Comparison of ENCODE assay signal across 30 mouse cellular contexts in the genomic region with DNA sequence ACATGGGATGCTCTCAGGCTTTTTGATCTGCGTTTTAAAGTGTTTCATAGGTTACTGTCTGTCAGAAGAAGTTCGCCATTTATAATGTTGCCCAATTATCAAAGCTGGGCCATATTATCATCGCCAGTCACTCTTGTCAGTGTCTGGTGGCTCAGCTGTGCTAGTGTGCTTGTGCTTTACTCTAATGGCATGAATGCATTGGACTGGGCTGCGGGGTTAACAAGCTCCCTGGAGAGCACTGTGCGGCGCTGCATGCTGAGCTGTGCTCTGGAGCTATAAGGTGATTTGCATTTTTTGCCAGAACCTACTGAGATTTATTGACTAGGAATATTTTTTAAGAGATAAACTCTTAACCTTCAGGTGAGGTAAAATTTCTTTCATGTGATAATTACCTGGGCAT.
DNase-seq lines count a peak whose midpoint lies in the region; ATAC-seq and TF ChIP-seq lines count a peak whose summit lies in the region.
"Had no signal": no experiment of that assay in that cellular context is flagged by ENCODE, and none has a peak within 500 bp of the region (broad histone marks: within the 10 kb centered on the region; RNA-seq: fewer than 3 reads in every experiment).

No protein-coding gene starts in this region.

- no peak overlapping the region for H3K9ac ChIP-seq in forebrain, embryonic 12.5 days
- no peak overlapping the region for H3K9ac ChIP-seq in forebrain, postnatal 0 days
- no peak overlapping the region for H3K9ac ChIP-seq in hindbrain, embryonic 12.5 days
- H3K9ac ChIP-seq in hindbrain, embryonic 16.5 days (ENCODE audit: low read depth, low read length) = no peak overlapping the region
- no peak overlapping the region for H3K9ac ChIP-seq in midbrain, embryonic 14.5 days (replicated peaks; ENCODE audit: low read length)
- no peak overlapping the region for H3K9ac ChIP-seq in midbrain, embryonic 11.5 days (ENCODE audit: low read length)
- H3K9ac ChIP-seq: embryonic facial prominence, embryonic 13.5 days; hindbrain, embryonic 15.5 days; intestine, embryonic 15.5 days; liver, embryonic 12.5 days; liver, postnatal 0 days; neural tube, embryonic 12.5 days; stomach, embryonic 15.5 days had no signal

- peak; percentile 65; the same call in 1 of the 2 replicates for ATAC-seq in forebrain, embryonic 12.5 days (ENCODE audit: low FRiP score)
- ATAC-seq in forebrain, postnatal 0 days = no peak
- peak; percentile 81 for ATAC-seq in hindbrain, embryonic 12.5 days (ENCODE audit: low FRiP score)
- ATAC-seq in hindbrain, embryonic 16.5 days = no peak
- peak; percentile 50; the same call in 1 of the 2 replicates for ATAC-seq in midbrain, embryonic 14.5 days (ENCODE audit: low FRiP score, low TSS enrichment)
- no peak; the same call in 1 of the 2 replicates for ATAC-seq in midbrain, embryonic 11.5 days (ENCODE audit: low FRiP score)
- ATAC-seq: intestine, embryonic 15.5 days; liver, embryonic 12.5 days; liver, postnatal 0 days had no signal

- H3K4me1 ChIP-seq in forebrain, embryonic 12.5 days = peaks cover 56% of the 10 kb centered on the region
- no peaks in the 10 kb centered on the region for H3K4me1 ChIP-seq in forebrain, postnatal 0 days (ENCODE audit: insufficient read depth)
- H3K4me1 ChIP-seq in hindbrain, embryonic 12.5 days = peaks cover 66% of the 10 kb centered on the region
- peaks cover 23% of the 10 kb centered on the region for H3K4me1 ChIP-seq in hindbrain, embryonic 16.5 days (ENCODE audit: control insufficient read depth, insufficient read depth, low read depth, low read length)
- peaks cover 60% of the 10 kb centered on the region for H3K4me1 ChIP-seq in midbrain, embryonic 14.5 days (ENCODE audit: control insufficient read depth, insufficient read depth, low read length)
- peaks cover 13% of the 10 kb centered on the region; the same call in 1 of the 2 replicates for H3K4me1 ChIP-seq in midbrain, embryonic 11.5 days (ENCODE audit: control insufficient read depth, insufficient read depth, low read length)

- no peak overlapping the region for H3K4me2 ChIP-seq in forebrain, embryonic 12.5 days
- H3K4me2 ChIP-seq in forebrain, postnatal 0 days (ENCODE audit: low read depth) = no peak overlapping the region
- H3K4me2 ChIP-seq in hindbrain, embryonic 12.5 days (replicated peaks) = no peak overlapping the region
- no peak overlapping the region for H3K4me2 ChIP-seq in hindbrain, embryonic 16.5 days (ENCODE audit: low read length)
- H3K4me2 ChIP-seq in midbrain, embryonic 14.5 days (ENCODE audit: low read length) = no peak overlapping the region
- no peak overlapping the region for H3K4me2 ChIP-seq in midbrain, embryonic 11.5 days
- H3K4me2 ChIP-seq: embryonic facial prominence, embryonic 13.5 days; hindbrain, embryonic 15.5 days; intestine, embryonic 15.5 days; liver, embryonic 12.5 days; neural tube, embryonic 12.5 days; stomach, embryonic 15.5 days had no signal

- no peak overlapping the region for H3K27ac ChIP-seq in forebrain, embryonic 12.5 days
- H3K27ac ChIP-seq in forebrain, postnatal 0 days (ENCODE audit: low read depth, low read length) = no peak overlapping the region
- peak overlapping the region; percentile 12 for H3K27ac ChIP-seq in hindbrain, embryonic 12.5 days
- H3K27ac ChIP-seq in hindbrain, embryonic 16.5 days (ENCODE audit: low read depth, low read length) = no peak overlapping the region
- peak overlapping the region; percentile 50 for H3K27ac ChIP-seq in midbrain, embryonic 14.5 days (replicated peaks; ENCODE audit: low read depth, low read length)
- no peak overlapping the region for H3K27ac ChIP-seq in midbrain, embryonic 11.5 days (ENCODE audit: low read depth, low read length)
- H3K27ac ChIP-seq: embryonic facial prominence, embryonic 13.5 days; hindbrain, embryonic 15.5 days; intestine, embryonic 15.5 days; layer of hippocampus, adult 2 months; liver, embryonic 12.5 days; stomach, embryonic 15.5 days had no signal

- 59% methylated on average over 6 of the region's 6 CpGs for WGBS in forebrain, embryonic 12.5 days
- WGBS in forebrain, postnatal 0 days = 44% methylated on average over 6 of the region's 6 CpGs
- WGBS in hindbrain, embryonic 12.5 days = 59% methylated on average over 6 of the region's 6 CpGs
- 45% methylated on average over 6 of the region's 6 CpGs for WGBS in hindbrain, embryonic 16.5 days
- 38% methylated on average over 6 of the region's 6 CpGs for WGBS in midbrain, embryonic 14.5 days
- 72% methylated on average over 6 of the region's 6 CpGs for WGBS in midbrain, embryonic 11.5 days

- H3K36me3 ChIP-seq in forebrain, embryonic 12.5 days (replicated peaks) = no peaks in the 10 kb centered on the region
- H3K36me3 ChIP-seq in forebrain, postnatal 0 days (ENCODE audit: insufficient read depth) = no peaks in the 10 kb centered on the region
- 0 out of 2 replicates have a peak, but pooled peaks cover 4% of the 10 kb centered on the region for H3K36me3 ChIP-seq in hindbrain, embryonic 12.5 days
- no peaks in the 10 kb centered on the region for H3K36me3 ChIP-seq in hindbrain, embryonic 16.5 days (ENCODE audit: control insufficient read depth, insufficient read depth, low read length)
- H3K36me3 ChIP-seq in midbrain, embryonic 14.5 days (ENCODE audit: control insufficient read depth, insufficient read depth, low read length) = no peaks in the 10 kb centered on the region
- H3K36me3 ChIP-seq in midbrain, embryonic 11.5 days (ENCODE audit: control insufficient read depth, insufficient read depth, low read length) = no peaks in the 10 kb centered on the region
- H3K36me3 ChIP-seq: embryonic facial prominence, embryonic 13.5 days; hindbrain, embryonic 15.5 days; liver, embryonic 12.5 days; neural tube, embryonic 12.5 days; stomach, embryonic 15.5 days had no signal

- no peaks in the 10 kb centered on the region for H3K9me3 ChIP-seq in forebrain, embryonic 12.5 days
- no peaks in the 10 kb centered on the region for H3K9me3 ChIP-seq in forebrain, postnatal 0 days (ENCODE audit: low read length)
- no peaks in the 10 kb centered on the region for H3K9me3 ChIP-seq in hindbrain, embryonic 12.5 days (replicated peaks)
- no peaks in the 10 kb centered on the region for H3K9me3 ChIP-seq in hindbrain, embryonic 16.5 days (ENCODE audit: control insufficient read depth, low read length)
- no peaks in the 10 kb centered on the region for H3K9me3 ChIP-seq in midbrain, embryonic 14.5 days (ENCODE audit: control insufficient read depth, low read length)
- no peaks in the 10 kb centered on the region for H3K9me3 ChIP-seq in midbrain, embryonic 11.5 days (ENCODE audit: control insufficient read depth, low read length)
- H3K9me3 ChIP-seq: embryonic facial prominence, embryonic 13.5 days; G1E; hindbrain, embryonic 15.5 days; intestine, embryonic 15.5 days; liver, embryonic 12.5 days; neural tube, embryonic 12.5 days; stomach, embryonic 15.5 days had no signal

- no peaks in the 10 kb centered on the region for H3K27me3 ChIP-seq in forebrain, embryonic 12.5 days
- no peaks in the 10 kb centered on the region for H3K27me3 ChIP-seq in forebrain, postnatal 0 days (ENCODE audit: insufficient read depth, low read length)
- H3K27me3 ChIP-seq in hindbrain, embryonic 12.5 days = no peaks in the 10 kb centered on the region
- H3K27me3 ChIP-seq in hindbrain, embryonic 16.5 days (replicated peaks; ENCODE audit: control insufficient read depth, insufficient read depth, low read length) = no peaks in the 10 kb centered on the region
- no peaks in the 10 kb centered on the region for H3K27me3 ChIP-seq in midbrain, embryonic 14.5 days (ENCODE audit: control insufficient read depth, insufficient read depth, low read length)
- H3K27me3 ChIP-seq in midbrain, embryonic 11.5 days (ENCODE audit: control insufficient read depth, insufficient read depth, low read length) = no peaks in the 10 kb centered on the region
- H3K27me3 ChIP-seq: embryonic facial prominence, embryonic 13.5 days; hindbrain, embryonic 15.5 days; intestine, embryonic 15.5 days; liver, embryonic 12.5 days; neural tube, embryonic 12.5 days; stomach, embryonic 15.5 days had no signal

- H3K4me3 ChIP-seq in forebrain, embryonic 12.5 days (replicated peaks) = no peak overlapping the region
- H3K4me3 ChIP-seq in forebrain, postnatal 0 days (ENCODE audit: low read depth, low read length) = no peak overlapping the region
- no peak overlapping the region for H3K4me3 ChIP-seq in hindbrain, embryonic 12.5 days
- no peak overlapping the region for H3K4me3 ChIP-seq in hindbrain, embryonic 16.5 days (ENCODE audit: low read length)
- H3K4me3 ChIP-seq in midbrain, embryonic 14.5 days (replicated peaks; ENCODE audit: low read depth, low read length) = no peak overlapping the region
- no peak overlapping the region for H3K4me3 ChIP-seq in midbrain, embryonic 11.5 days (ENCODE audit: low read depth, low read length)
- H3K4me3 ChIP-seq: embryonic facial prominence, embryonic 13.5 days; hindbrain, embryonic 15.5 days; intestine, embryonic 15.5 days; layer of hippocampus, adult 2 months; liver, embryonic 12.5 days; neural tube, embryonic 12.5 days; stomach, embryonic 15.5 days had no signal

- no peak for TF ChIP-seq CTCF in forebrain, postnatal 0 days (IDR thresholded peaks at IDR 0.05; ENCODE audit: low read depth)

- DNase-seq in forebrain, postnatal 0 days = no peak
- DNase-seq in midbrain, embryonic 14.5 days = peak; percentile 77
- DNase-seq in midbrain, embryonic 11.5 days (ENCODE audit: low spot score, missing footprints) = no peak
- peak; percentile 15 for DNase-seq in testis, postnatal 10 days (ENCODE audit: low spot score)
- DNase-seq in testis, postnatal 14 days (ENCODE audit: low spot score) = no peak
- DNase-seq: adrenal gland, adult 8-10 months; cerebellum, adult 9-10 months; cerebellum, postnatal 36 days; gastrocnemius, postnatal 10 days; heart, postnatal 14 days; kidney, adult 2 months; kidney, postnatal 36 days; layer of hippocampus, postnatal 36 days; left cerebral cortex, postnatal 4 days; liver, postnatal 0 days; lung, postnatal 36 days; right cerebral cortex, postnatal 25 days; thymus, adult 18-20 months; thymus, postnatal 36 days had no signal

Comparison
In these comparisons a context has a peak if more than half of its experiments do, and no peak if none do; other contexts are left out.
1. ATAC-seq: peak in forebrain, embryonic 12.5 days (single experiment), hindbrain, embryonic 12.5 days (single experiment) and midbrain, embryonic 14.5 days (single experiment); none in forebrain, postnatal 0 days (single experiment), hindbrain, embryonic 16.5 days (single experiment) and midbrain, embryonic 11.5 days (single experiment).
2. H3K27ac ChIP-seq: peak in hindbrain, embryonic 12.5 days (single experiment) and midbrain, embryonic 14.5 days (single experiment); none in forebrain, embryonic 12.5 days (single experiment), forebrain, postnatal 0 days (single experiment), hindbrain, embryonic 16.5 days (single experiment) and midbrain, embryonic 11.5 days (single experiment).
3. DNase-seq: peak in midbrain, embryonic 14.5 days (single experiment) and testis, postnatal 10 days (single experiment); none in forebrain, postnatal 0 days (single experiment), midbrain, embryonic 11.5 days (single experiment) and testis, postnatal 14 days (single experiment).